Mouse (Mus musculus) ES-E14 (cell line): ENCODE measurements around the gene Igsf23.

ENCODE experiments used
- CHD2 ChIP-seq: IDR thresholded peaks from 2 replicates; pipeline ENCODE4 v1.6.1; 2014; ENCODE audit warnings: mild to moderate bottlenecking, low read depth, low read length, inconsistent platforms
- ZNF384 ChIP-seq: IDR thresholded peaks from 2 replicates; pipeline ENCODE4 v1.6.1; 2012; ENCODE audit warnings: low read depth, low read length, inconsistent platforms

- TF ChIP-seq ZNF384: no peak
- TF ChIP-seq CHD2: no peak
These were observed 13.2 kb downstream of the Igsf23 start for GRCm38 (mm10) chr7:19937229-19937821.
